Mouse (Mus musculus) small intestine, adult 2 months (tissue): Measurements from ENCODE around the gene Foxp1.

Experiments used
- CTCF ChIP-seq: fragments of 200-500 bp; IDR thresholded peaks from 2 replicates; pipeline ENCODE4 v1.5.1; 2012; ENCODE audit warnings: low read depth, mild to moderate bottlenecking, control low read depth, inconsistent platforms, low read length, moderate library complexity, mixed read lengths; ENCODE audit not compliant: insufficient replicate concordance, insufficient read length; ENCODE audit errors: extremely low read depth
- POLR2A ChIP-seq: fragments of 200-500 bp; IDR thresholded peaks from 2 replicates; pipeline ENCODE4 v1.6.1; 2012; ENCODE audit warnings: low read depth, mild to moderate bottlenecking, control low read depth, inconsistent platforms, low read length, moderate library complexity

DNA sequence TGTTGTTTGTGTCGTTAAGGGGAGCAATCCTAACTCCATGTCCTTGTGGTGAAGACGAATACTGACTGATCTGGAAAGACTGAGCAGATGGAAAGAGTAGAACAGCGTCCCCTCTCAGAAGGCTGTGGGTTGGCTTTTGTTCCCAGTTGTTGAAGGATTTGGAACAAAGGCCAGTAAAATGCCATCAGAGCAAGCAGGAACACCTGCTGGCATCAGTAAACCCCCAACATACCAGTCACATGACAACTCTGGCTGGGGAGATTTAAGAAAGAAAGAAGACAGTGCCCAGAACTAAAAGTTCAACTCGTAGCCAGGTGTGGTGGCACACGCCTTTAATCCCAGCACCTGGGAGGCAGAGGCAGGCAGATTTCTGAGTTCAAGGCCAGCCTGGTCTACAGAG is 549.1 kb downstream of the Foxp1 start:
- no peak for TF ChIP-seq CTCF
- no peak for TF ChIP-seq POLR2A
